Mouse (Mus musculus): ENCODE measurements around the gene Ubb. TPM values are rescaled to one million over a fixed set of nuclear protein-coding genes. Genes with fewer than 3 reads are reported as not detected.
A peak's percentile ranks its signal among the peaks of the same experiment; 100 is the strongest.

Ubb gene
- total RNA-seq, 1 experiment = 1,664 TPM

- Histone ChIP-seq H3K27ac (ENCODE audit: insufficient read depth, low read depth, low read length, poor library complexity, severe bottlenecking) (peak overlapping the region; percentile 100), H3K36me3 (ENCODE audit: control insufficient read depth, insufficient read depth, low read length, poor library complexity, severe bottlenecking) (peaks cover 31% of the 10 kb centered on the region), H3K9me3 (ENCODE audit: control insufficient read depth, insufficient read depth, low read depth, low read length) (no peaks in the 10 kb centered on the region), H3K9ac (ENCODE audit: insufficient read depth, low read depth, low read length, poor library complexity, severe bottlenecking) (no peak overlapping the region), H3K4me1 (ENCODE audit: control insufficient read depth in 2 of 2, insufficient read depth in 2 of 2, low read length in 2 of 2, poor library complexity in 1 of 2) (peaks cover 6 to 9% of the 10 kb centered on the region in 2 experiments; a peak in 2 of 4 replicates), H3K4me3 (ENCODE audit: insufficient read depth in 1 of 2, low read depth in 1 of 2, low read length in 2 of 2, poor library complexity in 1 of 2, severe bottlenecking in 1 of 2) (peak overlapping the region; percentile 11 to 24; a peak in 3 of 4 replicates)
- TF ChIP-seq ZNF384 (IDR thresholded peaks at IDR 0.05; ENCODE audit: low read depth, low read length) (peak; percentile 98), ZC3H11A (IDR thresholded peaks at IDR 0.05; ENCODE audit: borderline replicate concordance, low read depth, low read length) (no peak), CHD2 (IDR thresholded peaks at IDR 0.05; ENCODE audit: low read depth, low read length) (peak; percentile 80; the same call in 1 of the 2 replicates), HCFC1 (IDR thresholded peaks at IDR 0.05; ENCODE audit: borderline replicate concordance, insufficient read depth, low read length) (no peak), MAFK (IDR thresholded peaks at IDR 0.05; ENCODE audit: insufficient read depth, low read depth, low read length) (no peak; the same call in 1 of the 2 replicates)
- in situ Hi-C loops (cut with MboI; ENCODE audit: low sequenced_read_pairs in 2 of 2, unreplicated experiment in 2 of 2) = no loop called here
- DNase-seq (ENCODE audit: low read depth, low spot score) = peak; percentile 92
These were observed 40.0 kb upstream of the Ubb start for GRCm38 (mm10) chr11:62510956-62511355.

GRCm38 (mm10) chr11:62511444-62512202, 39.3 kb upstream of the Ubb start:
- no peaks in the 10 kb centered on the region for H3K9me3 ChIP-seq (ENCODE audit: control insufficient read depth, insufficient read depth, low read depth, low read length)
- DNase-seq (ENCODE audit: low read depth, low spot score) = peak; percentile 91
- peak overlapping the region; percentile 84 for H3K9ac ChIP-seq (ENCODE audit: insufficient read depth, low read depth, low read length, poor library complexity, severe bottlenecking)
- H3K36me3 ChIP-seq (ENCODE audit: control insufficient read depth, insufficient read depth, low read length, poor library complexity, severe bottlenecking) = peaks cover 26% of the 10 kb centered on the region
- TF ChIP-seq ZNF384 (IDR thresholded peaks at IDR 0.05; ENCODE audit: low read depth, low read length) (no peak), MAFK (IDR thresholded peaks at IDR 0.05; ENCODE audit: insufficient read depth, low read depth, low read length) (no peak), CHD2 (IDR thresholded peaks at IDR 0.05; ENCODE audit: low read depth, low read length) (no peak), HCFC1 (IDR thresholded peaks at IDR 0.05; ENCODE audit: borderline replicate concordance, insufficient read depth, low read length) (no peak), ZC3H11A (IDR thresholded peaks at IDR 0.05; ENCODE audit: borderline replicate concordance, low read depth, low read length) (no peak)
- peak overlapping the region; percentile 100 for H3K27ac ChIP-seq (ENCODE audit: insufficient read depth, low read depth, low read length, poor library complexity, severe bottlenecking)
- in situ Hi-C loops (cut with MboI; ENCODE audit: low sequenced_read_pairs in 2 of 2, unreplicated experiment in 2 of 2) = no loop called here
- peak overlapping the region; percentile 25 to 73 for H3K4me3 ChIP-seq (ENCODE audit: insufficient read depth in 1 of 2, low read depth in 1 of 2, low read length in 2 of 2, poor library complexity in 1 of 2, severe bottlenecking in 1 of 2)
- H3K4me1 ChIP-seq (ENCODE audit: control insufficient read depth in 2 of 2, insufficient read depth in 2 of 2, low read length in 2 of 2, poor library complexity in 1 of 2) = peaks cover 6 to 9% of the 10 kb centered on the region in 2 experiments; a peak in 2 of 4 replicates

- Histone ChIP-seq H3K27ac (ENCODE audit: insufficient read depth, low read depth, low read length, poor library complexity, severe bottlenecking) (peak overlapping the region; percentile 100), H3K9me3 (ENCODE audit: control insufficient read depth, insufficient read depth, low read depth, low read length) (no peaks in the 10 kb centered on the region), H3K36me3 (ENCODE audit: control insufficient read depth, insufficient read depth, low read length, poor library complexity, severe bottlenecking) (peaks cover 18% of the 10 kb centered on the region), H3K9ac (ENCODE audit: insufficient read depth, low read depth, low read length, poor library complexity, severe bottlenecking) (peak overlapping the region; percentile 84), H3K4me1 (ENCODE audit: control insufficient read depth in 2 of 2, insufficient read depth in 2 of 2, low read length in 2 of 2, poor library complexity in 1 of 2) (peaks cover 6 to 10% of the 10 kb centered on the region in 2 experiments; a peak in 2 of 4 replicates), H3K4me3 (ENCODE audit: insufficient read depth in 1 of 2, low read depth in 1 of 2, low read length in 2 of 2, poor library complexity in 1 of 2, severe bottlenecking in 1 of 2) (peak overlapping the region; percentile 45 to 73)
- TF ChIP-seq ZC3H11A (IDR thresholded peaks at IDR 0.05; ENCODE audit: borderline replicate concordance, low read depth, low read length) (no peak), MAFK (IDR thresholded peaks at IDR 0.05; ENCODE audit: insufficient read depth, low read depth, low read length) (no peak), HCFC1 (IDR thresholded peaks at IDR 0.05; ENCODE audit: borderline replicate concordance, insufficient read depth, low read length) (0 out of 2 replicates have a peak, but pooled peaks have one; percentile 15), ZNF384 (IDR thresholded peaks at IDR 0.05; ENCODE audit: low read depth, low read length) (peak; percentile 35; the same call in 1 of the 2 replicates), CHD2 (IDR thresholded peaks at IDR 0.05; ENCODE audit: low read depth, low read length) (no peak)
- in situ Hi-C loops (cut with MboI; ENCODE audit: low sequenced_read_pairs in 2 of 2, unreplicated experiment in 2 of 2) = no loop called here
- no peak for DNase-seq (ENCODE audit: low read depth, low spot score)
These were observed 38.4 kb upstream of the Ubb start for GRCm38 (mm10) chr11:62512529-62513080.

GRCm38 (mm10) chr11:62513311-62513710, 37.7 kb upstream of the Ubb start:
- Histone ChIP-seq H3K4me1 (ENCODE audit: control insufficient read depth in 2 of 2, insufficient read depth in 2 of 2, low read length in 2 of 2, poor library complexity in 1 of 2) (peaks cover 6 to 13% of the 10 kb centered on the region in 2 experiments; a peak in 2 of 4 replicates), H3K9me3 (ENCODE audit: control insufficient read depth, insufficient read depth, low read depth, low read length) (no peaks in the 10 kb centered on the region), H3K36me3 (ENCODE audit: control insufficient read depth, insufficient read depth, low read length, poor library complexity, severe bottlenecking) (peaks cover 15% of the 10 kb centered on the region), H3K27ac (ENCODE audit: insufficient read depth, low read depth, low read length, poor library complexity, severe bottlenecking) (peak overlapping the region; percentile 100), H3K4me3 (ENCODE audit: insufficient read depth in 1 of 2, low read depth in 1 of 2, low read length in 2 of 2, poor library complexity in 1 of 2, severe bottlenecking in 1 of 2) (peak overlapping the region; percentile 14 to 73; a peak in 3 of 4 replicates), H3K9ac (ENCODE audit: insufficient read depth, low read depth, low read length, poor library complexity, severe bottlenecking) (peak overlapping the region; percentile 84; the same call in 1 of the 2 replicates)
- DNase-seq (ENCODE audit: low read depth, low spot score) = no peak
- in situ Hi-C loops (cut with MboI; ENCODE audit: low sequenced_read_pairs in 2 of 2, unreplicated experiment in 2 of 2) = no loop called here
- TF ChIP-seq ZNF384 (IDR thresholded peaks at IDR 0.05; ENCODE audit: low read depth, low read length) (no peak), CHD2 (IDR thresholded peaks at IDR 0.05; ENCODE audit: low read depth, low read length) (0 out of 2 replicates have a peak, but pooled peaks have one; percentile 6), ZC3H11A (IDR thresholded peaks at IDR 0.05; ENCODE audit: borderline replicate concordance, low read depth, low read length) (no peak), MAFK (IDR thresholded peaks at IDR 0.05; ENCODE audit: insufficient read depth, low read depth, low read length) (no peak), HCFC1 (IDR thresholded peaks at IDR 0.05; ENCODE audit: borderline replicate concordance, insufficient read depth, low read length) (no peak)
